Mouse (Mus musculus) cerebellum, adult 2 months (tissue): Measurements from ENCODE around the gene Per3.

Experiments used
- CTCF ChIP-seq: fragments of 200-500 bp; IDR thresholded peaks from 2 replicates; pipeline ENCODE4 v1.5.1; 2011; ENCODE audit warnings: low read depth, mild to moderate bottlenecking, control low read depth, low read length, moderate library complexity, borderline replicate concordance; ENCODE audit not compliant: insufficient read depth
- POLR2A ChIP-seq: fragments of 200-500 bp; IDR thresholded peaks from 2 replicates; pipeline ENCODE4 v1.6.1; 2011; ENCODE audit warnings: low read length, control low read depth, borderline replicate concordance; ENCODE audit not compliant: insufficient read depth

GRCm38 (mm10) chr4:151005656-151006318, 38.7 kb downstream of the Per3 start:
- TF ChIP-seq POLR2A (no peak), CTCF (no peak)
